Mouse (Mus musculus): ENCODE measurements around the gene Grxcr1. TPM values are rescaled to one million over a fixed set of nuclear protein-coding genes. Genes with fewer than 3 reads are reported as not detected.

Gene Grxcr1
- polyA plus RNA-seq (2015; fragmentation: Nextera tagmentation; extraction: Ambion mirVana) = not detected in 2 replicates

DNA sequence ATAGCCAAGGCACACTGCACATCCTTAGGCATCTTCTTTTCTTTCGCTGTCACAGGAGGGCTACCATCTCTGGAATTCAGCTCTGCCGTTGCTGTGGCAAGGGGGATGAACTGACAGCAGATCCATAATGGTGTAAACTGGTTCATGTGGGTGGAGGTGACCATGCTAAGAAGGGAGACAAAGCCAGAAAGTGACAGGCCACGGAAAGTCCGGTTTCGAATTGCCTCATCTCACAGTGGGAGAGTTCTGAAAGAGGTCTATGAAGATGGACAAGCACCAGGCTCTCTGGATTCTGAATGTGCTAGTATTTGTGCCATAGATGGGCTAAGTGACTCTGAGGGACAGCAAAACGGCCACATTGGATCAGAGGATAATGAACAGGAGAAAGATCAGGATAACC lies at the start of gene Grxcr1:
TSS of gene Grxcr1 (plus strand) at position 92 of the 400 bp plus-strand sequence.
- H3K9ac ChIP-seq (replicated peaks) = no peak within 1 kb of the TSS
- H3K4me1 ChIP-seq = peaks cover 4% of the 10 kb centered on the region; the same call in 1 of the 2 replicates
- 86% methylated on average over 6 of the region's 6 CpGs for WGBS
- H3K9me3 ChIP-seq (replicated peaks) = no peaks in the 10 kb centered on the region
- no peak for ATAC-seq (ENCODE audit: low FRiP score)
- no peak within 1 kb of the TSS for H3K4me2 ChIP-seq
- no peaks in the 10 kb centered on the region for H3K36me3 ChIP-seq
- H3K4me3 ChIP-seq (replicated peaks) = no peak within 1 kb of the TSS
- H3K27me3 ChIP-seq (replicated peaks) = no peaks in the 10 kb centered on the region
- H3K27ac ChIP-seq (replicated peaks) = no peak within 1 kb of the TSS

DNA sequence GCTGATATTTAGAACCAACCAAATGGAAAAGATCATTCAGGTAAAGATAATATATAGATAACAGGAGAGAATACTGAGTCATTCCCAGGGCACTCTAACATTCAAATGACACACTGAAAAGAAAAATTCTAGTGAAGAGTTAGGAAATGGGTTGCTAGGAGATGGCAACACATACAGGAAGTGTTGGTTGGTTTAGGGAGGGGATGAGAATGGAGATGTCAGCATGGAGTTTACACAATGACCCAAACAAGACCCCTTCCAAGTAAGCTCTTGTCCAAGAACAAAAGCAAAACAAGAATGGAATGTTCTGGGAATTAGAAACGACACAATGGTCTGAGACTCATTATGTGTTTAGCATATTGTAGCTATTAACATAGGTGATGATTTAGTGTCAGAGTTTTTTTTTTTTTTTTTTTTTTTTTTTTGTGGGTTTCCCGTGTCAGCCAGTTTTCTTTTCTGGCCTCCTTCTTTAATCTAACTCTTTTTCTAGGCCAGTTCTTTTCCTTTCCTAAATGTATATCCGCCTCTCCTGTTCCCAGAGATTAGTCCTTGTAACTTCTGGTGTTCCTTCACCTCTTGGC lies 49.6 kb upstream of the Grxcr1 start:
- H3K9me3 ChIP-seq (replicated peaks) = no peaks in the 10 kb centered on the region
- no peaks in the 10 kb centered on the region for H3K36me3 ChIP-seq
- H3K9ac ChIP-seq (replicated peaks) = no peak overlapping the region
- no peaks in the 10 kb centered on the region for H3K4me1 ChIP-seq
- H3K27ac ChIP-seq (replicated peaks) = no peak overlapping the region
- no peak overlapping the region for H3K4me3 ChIP-seq (replicated peaks)
- no peak for ATAC-seq (ENCODE audit: low FRiP score)
- H3K27me3 ChIP-seq (replicated peaks) = no peaks in the 10 kb centered on the region
- H3K4me2 ChIP-seq = no peak overlapping the region
- WGBS = 33% methylated on average over 3 of the region's 3 CpGs

DNA sequence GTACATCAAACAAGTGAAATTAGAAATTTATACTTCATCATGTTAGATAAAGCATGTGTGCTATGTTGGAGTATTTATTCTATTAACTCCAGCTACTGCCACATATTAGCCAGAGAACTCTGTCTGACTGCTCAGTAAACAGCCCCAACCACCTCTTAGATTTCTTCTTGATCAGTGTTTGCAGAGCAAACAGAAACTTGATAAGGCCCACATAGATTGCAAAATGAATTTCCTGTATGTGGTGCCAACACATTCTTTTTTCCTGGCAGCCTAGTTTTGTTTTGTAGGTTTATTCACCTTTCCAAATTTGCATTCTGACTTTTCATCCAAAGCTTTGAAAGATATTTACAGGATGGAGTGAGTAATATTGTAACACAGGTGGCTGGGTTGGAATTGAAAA lies 41.2 kb upstream of the Grxcr1 start:
- Histone ChIP-seq H3K27ac (replicated peaks) (no peak overlapping the region), H3K9me3 (replicated peaks) (no peaks in the 10 kb centered on the region), H3K4me3 (replicated peaks) (no peak overlapping the region), H3K4me2 (no peak overlapping the region), H3K27me3 (replicated peaks) (no peaks in the 10 kb centered on the region), H3K36me3 (no peaks in the 10 kb centered on the region), H3K9ac (replicated peaks) (no peak overlapping the region), H3K4me1 (no peaks in the 10 kb centered on the region)
- ATAC-seq (ENCODE audit: low FRiP score) = no peak

DNA sequence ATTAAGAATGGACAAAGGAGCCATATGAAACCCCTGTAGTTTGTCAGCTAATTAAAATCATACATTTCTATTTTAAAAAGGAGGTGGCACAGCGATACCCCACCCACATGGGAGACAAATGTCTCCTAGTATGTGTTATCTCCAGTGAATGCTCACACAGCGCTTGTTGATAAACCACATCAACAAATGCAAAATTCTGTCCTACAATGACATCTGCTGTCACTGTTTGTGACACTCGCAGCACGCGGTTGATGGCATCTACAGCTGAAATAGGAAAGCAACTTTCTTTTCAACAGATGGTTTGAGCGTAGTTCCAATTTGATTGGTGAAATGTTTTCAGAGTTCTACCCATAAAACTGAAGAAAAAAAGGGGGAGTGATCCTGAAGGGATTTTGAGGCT lies 29.0 kb upstream of the Grxcr1 start:
- no peak overlapping the region for H3K4me3 ChIP-seq (replicated peaks)
- whole genome bisulfite sequencing = 96% methylated on average over 6 of the region's 6 CpGs
- no peaks in the 10 kb centered on the region for H3K9me3 ChIP-seq (replicated peaks)
- no peak overlapping the region for H3K27ac ChIP-seq (replicated peaks)
- H3K27me3 ChIP-seq (replicated peaks) = no peaks in the 10 kb centered on the region
- no peaks in the 10 kb centered on the region for H3K4me1 ChIP-seq
- H3K9ac ChIP-seq (replicated peaks) = no peak overlapping the region
- H3K36me3 ChIP-seq = no peaks in the 10 kb centered on the region
- H3K4me2 ChIP-seq = no peak overlapping the region
- no peak for ATAC-seq (ENCODE audit: low FRiP score)

DNA sequence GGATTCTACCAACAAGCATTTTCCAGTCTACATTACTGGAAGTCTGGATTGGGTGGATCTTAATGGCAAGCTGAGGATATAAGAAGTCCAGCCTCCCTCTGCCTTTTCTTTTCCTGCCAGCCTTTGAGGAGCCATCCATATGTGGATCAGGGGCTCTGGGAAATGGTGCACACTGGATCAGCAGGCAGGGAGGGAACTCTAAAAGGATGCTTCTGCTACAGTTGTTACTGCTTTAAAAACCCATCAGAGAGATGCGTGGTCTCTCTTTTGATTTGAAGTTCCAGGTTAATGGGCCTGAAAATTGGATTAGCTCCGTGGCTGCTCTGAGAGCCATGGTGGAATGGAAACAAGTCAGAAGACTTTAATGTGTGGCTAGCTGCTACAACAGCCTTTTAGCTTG lies 27.7 kb upstream of the Grxcr1 start:
- no peaks in the 10 kb centered on the region for H3K4me1 ChIP-seq
- H3K4me2 ChIP-seq = no peak overlapping the region
- H3K27me3 ChIP-seq (replicated peaks) = no peaks in the 10 kb centered on the region
- ATAC-seq (ENCODE audit: low FRiP score) = no peak
- no peak overlapping the region for H3K9ac ChIP-seq (replicated peaks)
- no peaks in the 10 kb centered on the region for H3K36me3 ChIP-seq
- H3K27ac ChIP-seq (replicated peaks) = peak overlapping the region; percentile 18; the same call in 1 of the 2 replicates
- H3K9me3 ChIP-seq (replicated peaks) = no peaks in the 10 kb centered on the region
- 21% methylated on average over 2 of the region's 2 CpGs for WGBS
- H3K4me3 ChIP-seq (replicated peaks) = no peak overlapping the region

DNA sequence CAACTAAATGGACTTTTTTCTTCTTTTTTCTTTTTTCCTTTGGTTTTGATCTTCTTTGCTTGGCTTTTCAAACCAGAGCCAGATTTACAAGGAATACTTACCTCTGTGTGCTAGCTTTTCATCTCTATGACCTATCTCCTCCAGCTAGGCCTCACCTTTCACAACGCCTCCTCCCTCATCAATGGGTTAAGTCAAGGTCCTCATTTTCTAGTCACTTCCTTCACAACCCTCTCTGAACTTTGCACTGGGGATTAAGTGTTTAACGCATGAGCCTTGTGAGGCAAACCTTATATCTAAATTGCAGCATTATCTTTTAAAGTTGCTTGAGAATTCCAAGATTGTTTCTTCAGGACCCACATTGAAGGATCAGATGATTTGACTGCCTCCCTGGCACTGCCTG lies 27.2 kb upstream of the Grxcr1 start:
- 60% methylated on average over 2 of the region's 2 CpGs for WGBS
- Histone ChIP-seq H3K4me3 (replicated peaks) (no peak overlapping the region), H3K9me3 (replicated peaks) (no peaks in the 10 kb centered on the region), H3K9ac (replicated peaks) (no peak overlapping the region), H3K4me2 (no peak overlapping the region), H3K4me1 (no peaks in the 10 kb centered on the region), H3K36me3 (no peaks in the 10 kb centered on the region), H3K27me3 (replicated peaks) (no peaks in the 10 kb centered on the region), H3K27ac (replicated peaks) (0 out of 2 replicates have a peak overlapping the region, but pooled peaks have one; percentile 1)
- ATAC-seq (ENCODE audit: low FRiP score) = no peak

DNA sequence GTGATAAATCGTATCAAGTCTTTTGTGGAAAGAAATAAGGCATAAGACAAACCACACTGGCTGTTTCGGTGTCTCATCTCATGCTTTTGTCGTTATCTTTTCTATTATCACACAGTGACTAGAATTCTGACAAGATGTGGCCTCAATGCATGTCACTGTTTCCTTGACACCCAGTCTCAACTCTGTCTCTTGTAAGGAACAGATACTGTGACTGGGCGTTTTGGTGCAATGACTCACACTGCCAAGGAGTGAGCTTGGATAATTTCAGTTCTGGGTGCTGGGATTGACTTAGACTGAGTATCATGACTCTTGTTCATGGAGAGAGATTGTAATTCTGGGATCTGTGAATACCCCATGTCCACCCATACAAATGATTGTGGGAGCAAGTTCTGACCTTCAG lies 24.6 kb upstream of the Grxcr1 start:
- H3K4me1 ChIP-seq = no peaks in the 10 kb centered on the region
- ATAC-seq (ENCODE audit: low FRiP score) = no peak
- no peak overlapping the region for H3K4me2 ChIP-seq
- H3K4me3 ChIP-seq (replicated peaks) = no peak overlapping the region
- H3K9ac ChIP-seq (replicated peaks) = no peak overlapping the region
- no peak overlapping the region for H3K27ac ChIP-seq (replicated peaks)
- no peaks in the 10 kb centered on the region for H3K27me3 ChIP-seq (replicated peaks)
- 89% methylated on average over 4 of the region's 4 CpGs for WGBS
- no peaks in the 10 kb centered on the region for H3K36me3 ChIP-seq
- no peaks in the 10 kb centered on the region for H3K9me3 ChIP-seq (replicated peaks)

DNA sequence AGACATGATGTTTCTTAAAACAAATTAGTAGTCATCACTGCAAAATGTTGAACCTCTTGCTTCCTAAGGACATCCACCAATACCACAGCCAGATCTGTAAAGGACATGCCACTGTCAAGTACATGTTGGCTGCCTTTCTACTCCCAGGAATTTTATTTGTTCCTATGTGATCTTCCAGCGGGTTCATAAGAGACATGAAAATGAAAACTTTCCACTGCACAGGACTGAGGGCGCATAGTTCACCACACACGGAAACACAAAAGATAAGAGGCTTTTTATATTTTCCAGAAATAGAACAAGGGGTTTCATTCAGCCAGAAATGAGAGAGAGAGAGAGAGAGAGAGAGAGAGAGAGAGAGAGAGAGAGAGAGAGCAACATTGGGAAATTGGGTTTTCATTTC lies 20.1 kb upstream of the Grxcr1 start:
- 91% methylated on average over 3 of the region's 3 CpGs for WGBS
- no peaks in the 10 kb centered on the region for H3K4me1 ChIP-seq
- H3K4me3 ChIP-seq (replicated peaks) = no peak overlapping the region
- no peak overlapping the region for H3K27ac ChIP-seq (replicated peaks)
- H3K9me3 ChIP-seq (replicated peaks) = no peaks in the 10 kb centered on the region
- H3K9ac ChIP-seq (replicated peaks) = no peak overlapping the region
- H3K36me3 ChIP-seq = no peaks in the 10 kb centered on the region
- H3K27me3 ChIP-seq (replicated peaks) = no peaks in the 10 kb centered on the region
- ATAC-seq (ENCODE audit: low FRiP score) = no peak
- no peak overlapping the region for H3K4me2 ChIP-seq

DNA sequence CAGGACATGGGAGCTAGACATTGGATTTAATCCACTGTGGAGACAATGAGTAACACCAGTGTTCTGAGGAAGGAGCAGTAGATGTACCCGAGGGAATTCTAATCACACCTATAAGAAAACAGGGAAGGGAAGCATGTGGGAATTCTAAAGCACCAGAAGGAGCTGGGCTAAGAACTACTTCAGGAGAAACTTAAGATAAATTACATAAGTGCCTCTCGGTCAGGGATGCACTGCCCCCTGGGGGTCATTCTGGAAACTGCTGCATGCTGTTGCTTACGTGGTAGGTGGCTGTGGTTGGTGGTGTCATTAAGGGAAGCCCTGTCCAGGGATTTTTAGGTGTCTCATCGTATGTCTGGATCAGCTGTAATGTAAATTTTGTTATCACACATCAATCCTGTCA lies 19.0 kb upstream of the Grxcr1 start:
- no peaks in the 10 kb centered on the region for H3K4me1 ChIP-seq
- no peak overlapping the region for H3K27ac ChIP-seq (replicated peaks)
- no peaks in the 10 kb centered on the region for H3K9me3 ChIP-seq (replicated peaks)
- H3K9ac ChIP-seq (replicated peaks) = no peak overlapping the region
- no peak overlapping the region for H3K4me2 ChIP-seq
- H3K36me3 ChIP-seq = no peaks in the 10 kb centered on the region
- no peak for ATAC-seq (ENCODE audit: low FRiP score)
- no peak overlapping the region for H3K4me3 ChIP-seq (replicated peaks)
- 13% methylated on average over 4 of the region's 4 CpGs for WGBS
- H3K27me3 ChIP-seq (replicated peaks) = no peaks in the 10 kb centered on the region

DNA sequence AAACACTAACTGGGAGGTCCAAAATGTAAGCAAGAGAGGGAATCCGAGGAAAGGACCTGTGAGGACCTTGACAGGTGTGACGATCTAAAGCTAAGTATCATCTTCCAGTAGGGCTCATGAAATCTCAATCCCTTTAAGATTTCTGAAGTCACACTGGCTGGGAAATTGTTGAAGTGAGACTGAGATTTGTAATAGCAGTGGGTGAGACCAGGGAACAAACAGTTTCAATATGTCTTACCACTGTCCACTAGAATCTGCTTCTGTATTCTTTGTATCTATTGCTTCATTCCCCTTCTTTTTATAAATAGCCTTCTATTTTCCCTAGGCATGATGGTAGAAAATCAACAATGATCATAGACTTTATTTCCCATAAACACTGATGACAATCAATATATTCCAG lies 10.8 kb upstream of the Grxcr1 start:
- H3K9me3 ChIP-seq (replicated peaks) = no peaks in the 10 kb centered on the region
- H3K27ac ChIP-seq (replicated peaks) = no peak overlapping the region
- no peak overlapping the region for H3K9ac ChIP-seq (replicated peaks)
- H3K4me1 ChIP-seq = no peaks in the 10 kb centered on the region
- no peaks in the 10 kb centered on the region for H3K27me3 ChIP-seq (replicated peaks)
- H3K4me2 ChIP-seq = no peak overlapping the region
- H3K36me3 ChIP-seq = no peaks in the 10 kb centered on the region
- WGBS = 84% methylated on average over 2 of the region's 2 CpGs
- H3K4me3 ChIP-seq (replicated peaks) = no peak overlapping the region
- no peak for ATAC-seq (ENCODE audit: low FRiP score)

DNA sequence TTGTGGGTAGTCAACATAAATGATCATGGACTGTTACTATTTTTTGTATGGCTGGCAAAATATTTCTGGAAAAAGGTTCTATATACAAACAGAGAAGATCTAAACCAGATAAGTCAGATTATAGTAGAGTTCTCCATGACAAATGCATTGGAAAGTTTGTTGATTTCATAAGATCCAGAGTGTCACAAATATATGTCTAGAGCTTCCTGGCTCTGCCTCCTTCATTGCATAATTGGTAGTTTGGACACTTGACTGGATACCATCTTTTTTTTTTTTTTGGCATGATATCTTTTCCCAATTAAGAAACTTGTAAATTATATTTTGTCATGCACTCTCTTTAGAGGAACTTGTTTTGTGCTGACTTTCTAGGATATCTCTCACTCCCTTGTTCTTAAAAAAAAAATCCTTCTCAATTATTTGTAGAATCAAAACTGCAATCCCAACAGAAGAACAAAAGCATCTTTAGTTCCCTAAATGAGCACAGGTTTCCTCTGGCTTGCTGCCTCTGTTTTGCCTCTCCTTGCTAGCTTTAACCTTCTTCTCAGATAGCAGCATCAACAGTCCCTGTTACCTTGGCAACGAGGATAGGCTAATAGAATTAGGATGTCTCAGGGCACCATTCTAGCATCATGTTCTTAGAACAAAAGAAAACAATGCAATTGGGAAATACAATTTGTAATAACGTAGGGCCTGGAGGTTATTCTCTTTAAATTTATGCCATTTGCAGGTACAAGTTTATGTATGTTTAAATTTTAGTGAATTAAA lies 4.8 kb upstream of the Grxcr1 start:
- Histone ChIP-seq H3K4me3 (replicated peaks) (no peak overlapping the region), H3K4me2 (no peak overlapping the region), H3K27ac (replicated peaks) (no peak overlapping the region), H3K9me3 (replicated peaks) (no peaks in the 10 kb centered on the region), H3K36me3 (no peaks in the 10 kb centered on the region), H3K9ac (replicated peaks) (no peak overlapping the region), H3K4me1 (peaks cover 4% of the 10 kb centered on the region; the same call in 1 of the 2 replicates), H3K27me3 (replicated peaks) (no peaks in the 10 kb centered on the region)
- 37% methylated on average over 2 of the region's 2 CpGs for WGBS
- peak; percentile 76; the same call in 1 of the 2 replicates for ATAC-seq (ENCODE audit: low FRiP score)

DNA sequence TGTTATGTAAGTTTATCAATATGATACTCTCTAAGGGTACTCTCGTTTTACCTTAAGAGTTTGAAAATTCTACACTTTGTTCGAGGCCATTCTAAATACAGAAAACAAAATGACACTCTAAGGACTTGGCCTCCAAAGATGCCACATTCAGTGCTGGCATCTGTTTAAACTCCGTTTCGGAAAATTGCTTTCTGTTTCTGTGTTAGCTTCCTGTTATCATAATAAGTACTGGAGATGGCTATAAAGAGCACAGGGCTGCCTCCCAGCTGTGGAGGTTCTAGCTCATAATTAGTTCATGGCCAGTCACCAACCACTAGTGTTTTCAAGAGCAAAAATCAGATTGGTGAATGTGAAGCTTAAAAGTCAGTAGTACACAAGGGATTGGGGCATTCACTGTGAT lies 4.2 kb upstream of the Grxcr1 start:
- Histone ChIP-seq H3K9ac (replicated peaks) (no peak overlapping the region), H3K4me3 (replicated peaks) (no peak overlapping the region), H3K4me2 (no peak overlapping the region), H3K27ac (replicated peaks) (peak overlapping the region; percentile 33; the same call in 1 of the 2 replicates), H3K9me3 (replicated peaks) (no peaks in the 10 kb centered on the region), H3K4me1 (peaks cover 4% of the 10 kb centered on the region; the same call in 1 of the 2 replicates), H3K27me3 (replicated peaks) (no peaks in the 10 kb centered on the region), H3K36me3 (no peaks in the 10 kb centered on the region)
- 51% methylated on average over 4 of the region's 4 CpGs for WGBS
- ATAC-seq (ENCODE audit: low FRiP score) = peak; percentile 28; the same call in 1 of the 2 replicates
